Mouse (Mus musculus) gonadal fat pad, adult 2 months (tissue): ENCODE measurements at regions not wholly inside any gene's neighbourhood (a gene's known extent, or its start where the extent isn't known, plus 50 kb on each side); places are given as distances from the start of the nearest gene placed in this dataset.

Experiments
- DNase-seq: peaks from one replicate; pipeline ENCODE4 v3.0.0-alpha.2; 2012; ENCODE audit warnings: low read depth

DNA sequence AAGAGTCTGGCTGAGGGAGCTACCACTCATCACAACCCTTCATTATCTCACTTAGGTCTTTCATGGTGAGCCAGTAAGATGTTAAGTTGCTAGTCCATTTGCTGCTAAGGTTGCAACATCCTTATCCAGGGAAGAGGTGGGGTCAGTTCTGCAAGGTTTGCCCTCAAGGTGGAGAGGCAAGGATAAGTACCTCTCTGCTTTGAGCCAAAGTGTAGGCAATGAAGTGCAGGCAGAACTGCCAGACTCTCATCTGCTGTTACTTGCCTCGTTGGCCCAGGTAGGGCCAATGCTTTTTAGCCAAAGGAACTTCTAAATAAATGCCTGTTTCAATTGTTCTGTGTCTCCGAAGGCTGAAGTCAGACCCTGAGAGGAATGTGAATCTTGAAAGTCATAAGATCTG is 59.6 kb upstream of the Lclat1 start:
- DNase-seq, result peak; percentile 61

DNA sequence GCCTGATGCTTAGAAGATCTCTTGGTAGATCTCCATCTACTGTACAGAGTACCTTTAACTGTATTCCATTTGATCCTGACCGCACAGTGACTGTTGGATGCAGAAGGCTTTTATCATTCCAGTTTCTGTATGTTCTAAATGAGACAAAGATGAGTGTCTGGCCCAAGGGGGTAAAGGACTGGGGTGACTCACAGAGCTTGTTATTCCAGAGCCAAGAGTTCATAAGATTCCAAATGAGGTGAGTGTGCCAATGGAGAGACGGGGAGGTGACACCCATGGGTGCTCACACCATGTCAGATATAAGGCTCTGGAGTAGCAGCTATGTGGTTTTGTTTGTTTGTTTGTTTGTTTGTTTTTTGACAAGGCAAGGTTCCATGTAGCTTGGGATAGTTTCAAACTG is 54.8 kb upstream of the Lclat1 start:
- no peak for DNase-seq

DNA sequence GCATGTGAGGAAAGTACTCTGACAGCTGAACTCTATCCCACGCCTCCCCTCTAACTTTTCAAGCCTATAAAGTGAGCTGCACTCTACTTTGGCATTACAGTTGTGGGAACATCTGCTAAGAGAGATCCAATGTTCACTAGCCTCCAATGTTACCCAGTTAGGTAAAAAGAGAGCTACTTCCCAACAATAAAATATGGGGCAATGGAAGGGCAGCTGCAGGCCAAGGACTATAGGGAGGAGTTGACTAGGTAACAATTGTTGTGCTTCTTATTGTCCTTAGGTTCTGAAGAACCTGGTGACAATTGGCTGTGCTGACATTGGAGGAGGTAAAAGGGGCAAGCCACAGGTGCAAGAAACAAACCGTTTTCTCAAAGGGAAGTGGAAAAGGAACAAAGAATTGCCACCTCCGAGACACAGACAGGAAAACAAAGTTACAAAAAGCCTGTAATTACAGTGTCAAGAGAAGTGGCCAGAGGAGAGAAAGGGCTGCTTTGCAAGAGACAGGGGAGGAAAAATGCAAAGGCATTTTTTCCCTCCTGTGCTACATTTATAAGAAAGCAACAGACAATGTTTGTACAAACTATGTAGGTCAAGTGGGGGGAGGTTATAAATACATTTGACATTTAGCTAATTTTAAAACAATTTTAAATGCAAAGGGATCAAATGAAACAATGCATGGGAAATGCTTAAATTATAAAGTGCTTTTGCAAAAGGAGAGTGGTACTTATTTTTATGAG is 54.1 kb upstream of the Lclat1 start:
- DNase-seq, result no peak

DNA sequence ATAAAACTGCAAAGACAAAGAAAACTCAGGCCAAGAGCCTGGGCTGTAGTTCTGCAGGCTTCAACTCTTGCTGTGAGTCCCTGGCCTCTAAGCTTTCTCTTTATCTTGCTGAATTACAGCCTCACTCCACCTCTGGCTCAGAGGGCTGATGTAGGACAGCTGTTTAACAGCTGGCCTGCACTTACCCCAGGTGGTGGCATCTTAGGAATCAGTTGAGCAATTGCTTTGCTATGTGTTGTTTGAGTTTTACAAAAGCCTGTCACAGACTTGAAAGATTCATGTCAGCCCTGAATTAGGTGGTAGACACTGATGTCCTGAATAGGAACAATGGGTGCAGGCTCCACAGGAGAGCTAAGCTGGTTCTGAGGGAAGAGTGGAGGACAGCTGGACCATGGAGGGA is 53.6 kb upstream of the Lclat1 start:
- DNase-seq, result no peak

DNA sequence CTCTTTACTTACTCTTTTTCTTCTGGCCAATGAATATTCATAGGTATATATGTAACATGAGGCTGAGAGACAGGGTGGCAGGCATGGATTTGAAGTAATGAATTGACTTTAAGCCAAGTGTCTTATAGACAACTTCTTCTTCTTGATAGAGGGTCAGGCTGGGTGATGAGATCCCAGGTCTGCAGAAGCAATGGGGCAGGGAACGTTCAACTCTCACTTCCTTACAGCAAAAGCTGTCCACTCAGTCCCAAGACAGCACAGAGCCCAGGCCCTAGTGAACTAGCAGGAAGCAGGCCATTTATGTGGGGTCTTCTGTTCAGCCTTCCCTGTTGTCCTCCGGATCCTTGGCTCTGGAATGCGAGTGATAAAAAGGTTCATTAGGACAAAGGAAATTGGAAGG is 52.6 kb upstream of the Lclat1 start:
- DNase-seq, result no peak

DNA sequence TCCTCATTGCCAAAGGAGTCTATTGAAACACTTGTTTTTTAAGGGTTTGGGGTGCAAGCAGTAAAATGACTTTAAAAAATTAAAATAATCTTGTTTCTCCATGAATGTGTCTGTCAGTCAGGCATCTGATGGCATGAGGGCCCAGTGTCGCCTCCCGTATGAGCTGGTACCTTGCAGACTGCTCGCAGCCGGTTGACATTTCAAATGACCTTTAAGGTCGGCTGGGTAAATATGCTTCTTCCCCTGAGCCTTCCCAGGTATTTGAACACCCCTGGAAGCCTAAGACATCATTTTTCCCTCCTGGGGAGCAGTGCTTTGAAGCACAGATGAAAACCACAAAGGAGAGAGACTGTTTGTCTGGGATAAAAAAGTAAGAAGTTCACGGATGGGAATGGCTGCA is 52.2 kb upstream of the Lclat1 start:
- no peak for DNase-seq

GRCm38 (mm10) chr17:73056616-73057015 is 51.2 kb upstream of the Lclat1 start:
- DNase-seq, result no peak
